Comparison of ENCODE assay signal across 8 mouse cellular contexts in the genomic region with DNA sequence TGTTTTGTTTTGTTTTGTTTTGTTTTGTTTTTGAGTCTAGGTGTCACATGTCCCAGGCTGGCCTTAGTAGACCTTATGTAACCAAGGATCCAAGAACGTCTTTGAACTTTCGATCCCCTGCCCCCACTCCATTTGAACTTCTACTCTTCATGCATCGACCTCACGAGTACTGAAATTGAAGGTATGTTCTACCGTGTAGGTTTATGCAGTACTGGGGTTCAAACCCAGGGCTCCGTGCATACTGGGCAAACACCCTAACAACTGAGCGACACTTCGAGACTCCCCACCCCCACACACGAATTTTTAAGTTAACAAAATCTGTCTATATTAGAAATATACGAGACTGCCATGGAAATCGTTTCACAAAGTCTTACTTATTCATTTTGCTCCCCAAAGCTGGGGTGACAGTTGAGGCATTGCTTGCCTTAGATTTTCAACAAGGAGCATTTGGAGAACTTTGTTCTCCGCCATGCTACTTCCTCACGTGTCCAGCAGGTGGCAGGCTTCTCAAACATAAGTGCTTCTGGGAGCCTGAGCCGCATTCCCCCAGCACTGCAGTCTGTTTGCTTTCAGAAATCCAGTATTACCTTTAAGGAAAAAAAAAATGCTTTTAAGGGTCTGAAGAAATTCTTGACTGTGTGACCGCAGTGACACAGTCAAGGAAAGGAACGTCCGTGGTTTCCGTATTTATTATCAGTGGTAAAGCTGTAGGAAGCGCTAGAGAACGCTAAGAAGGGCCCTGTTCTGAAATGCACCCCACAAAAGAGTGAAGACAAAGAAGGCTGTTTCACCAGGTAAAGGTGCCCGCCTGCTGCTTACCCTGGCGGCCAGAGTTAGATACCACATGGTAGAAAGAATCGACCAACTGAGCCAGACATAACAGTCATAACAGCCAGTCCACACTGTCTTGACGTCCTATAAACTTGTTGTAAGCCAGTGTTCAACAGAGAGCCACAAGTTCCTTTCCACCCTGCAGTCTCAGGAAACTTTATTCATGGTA. TPM values are rescaled to one million over a fixed set of nuclear protein-coding genes. Genes with fewer than 3 reads are reported as not detected.
A peak's percentile ranks its signal among the peaks of the same experiment; 100 is the strongest.
DNase-seq lines count a peak whose midpoint lies in the region; ATAC-seq and TF ChIP-seq lines count a peak whose summit lies in the region.

No protein-coding gene starts in this region.

- H3K4me1 ChIP-seq in hindbrain, postnatal 0 days (ENCODE audit: insufficient read depth, low read length), result no peaks in the 10 kb centered on the region

- no peak overlapping the region for H3K4me2 ChIP-seq in hindbrain, postnatal 0 days (ENCODE audit: low read depth, low read length)

- ATAC-seq in hindbrain, postnatal 0 days, result peak; percentile 80
- ATAC-seq in megakaryocyte, adult 5-6 weeks (ENCODE audit: poor library complexity, severe bottlenecking), result peak; percentile 96

- no peaks in the 10 kb centered on the region for H3K36me3 ChIP-seq in hindbrain, postnatal 0 days (ENCODE audit: insufficient read depth, low read length)

- no peaks in the 10 kb centered on the region for H3K27me3 ChIP-seq in hindbrain, postnatal 0 days (ENCODE audit: insufficient read depth, low read length)

- TF ChIP-seq CTCF in hindbrain, postnatal 0 days (IDR thresholded peaks at IDR 0.05; ENCODE audit: low read depth), result peak; percentile 84

- no peaks in the 10 kb centered on the region for H3K9me3 ChIP-seq in hindbrain, postnatal 0 days (ENCODE audit: low read length)

- no peak overlapping the region for H3K27ac ChIP-seq in hindbrain, postnatal 0 days

- whole genome bisulfite sequencing in hindbrain, postnatal 0 days, result 30% methylated on average over 24 of the region's 24 CpGs

- H3K4me3 ChIP-seq in hindbrain, postnatal 0 days (ENCODE audit: low read length), result no peak overlapping the region

- no peak overlapping the region for H3K9ac ChIP-seq in hindbrain, postnatal 0 days (replicated peaks; ENCODE audit: low read length)

- DNase-seq in T-cell, adult 2 months (ENCODE audit: low spot score), result peak; percentile 68
- DNase-seq in cerebellum, postnatal 25 days, result peak; percentile 75 to 86
- peak; percentile 81 for DNase-seq in frontal cortex, postnatal 36 days (ENCODE audit: low spot score in 2 of 2)
- DNase-seq in hindbrain, postnatal 0 days (ENCODE audit: low spot score), result peak; percentile 92
- peak; percentile 47 for DNase-seq in left cerebral cortex, adult 11 months (ENCODE audit: low spot score)
- DNase-seq in right cerebral cortex, adult 2 months (ENCODE audit: low spot score in 2 of 2), result peak; percentile 81 to 88
- DNase-seq in urinary bladder, adult 2 months (ENCODE audit: low spot score), result peak; percentile 41

RNA-seq across cellular contexts. Expression of gene Aggf1, which starts 15.0 kb away (rescaled TPM):
- 23.7 and 28.4 TPM in 2 replicates for total RNA-seq in hindbrain, postnatal 0 days (2014; rRNA removed)
- polyA plus RNA-seq in hindbrain, postnatal 0 days (2015; fragmentation: Nextera tagmentation; extraction: Ambion mirVana), result 29.1 and 30.4 TPM in 2 replicates
- total RNA-seq in megakaryocyte, adult 5-6 weeks (2015), result 21.2 and 22.2 TPM in 2 replicates
- total RNA-seq in megakaryocyte, adult 5-6 weeks (2017), result 38.1 and 40.3 TPM in 2 replicates
- 26.2 and 27.0 TPM in 2 replicates for polyA plus RNA-seq in urinary bladder, adult 2 months (2012; rRNA removed)

RNA-seq across cellular contexts. Expression of gene Crhbp, which starts 54.6 kb away (rescaled TPM):
- total RNA-seq in hindbrain, postnatal 0 days (2014; rRNA removed), result 8.6 and 11.0 TPM in 2 replicates
- polyA plus RNA-seq in hindbrain, postnatal 0 days (2015; fragmentation: Nextera tagmentation; extraction: Ambion mirVana), result 12.0 and 14.4 TPM in 2 replicates
- not detected in 2 replicates for total RNA-seq in megakaryocyte, adult 5-6 weeks (2015)
- not detected in 2 replicates for total RNA-seq in megakaryocyte, adult 5-6 weeks (2017)
- polyA plus RNA-seq in urinary bladder, adult 2 months (2012; rRNA removed), result 3.1 and 4.0 TPM in 2 replicates

Comparison
In these comparisons a context has a peak if more than half of its experiments do, and no peak if none do; other contexts are left out.
1. DNase-seq: peak in every context shown above with its lines; median percentile 92 in hindbrain, postnatal 0 days; 84 in right cerebral cortex, adult 2 months; 81 in frontal cortex, postnatal 36 days; 80 in cerebellum, postnatal 25 days; 68 in T-cell, adult 2 months; 47 in left cerebral cortex, adult 11 months; 41 in urinary bladder, adult 2 months.